Mouse (Mus musculus) liver, embryonic 14.5 days (tissue): ENCODE data around the gene Trmt2a.

ENCODE experiments used
- CTCF ChIP-seq: IDR thresholded peaks from 2 replicates; pipeline ENCODE4 v1.5.1; 2016; ENCODE audit warnings: antibody characterized with exemption, low read depth, control low read depth
- EP300 ChIP-seq: IDR thresholded peaks from 2 replicates; pipeline ENCODE4 v1.6.1; 2016; ENCODE audit warnings: antibody characterized with exemption, low read depth

GRCm38 (mm10) chr16:18228856-18229255 is 19.6 kb upstream of the Trmt2a start:
- TF ChIP-seq CTCF, result no peak
- TF ChIP-seq EP300, result no peak
